Mouse (Mus musculus): ENCODE data around the gene Shc1. TPM values are rescaled to one million over a fixed set of nuclear protein-coding genes. Genes with fewer than 3 reads are reported as not detected.

The Shc1 gene
- total and polyA plus RNA-seq, 3 experiments = 49.2 to 79.8 TPM; not detected in 1

GRCm38 (mm10) chr3:89440691-89441090 is 22.4 kb downstream of the Shc1 start:
- H3K9ac ChIP-seq (ENCODE audit: control insufficient read depth, low read depth, low read length, poor library complexity, severe bottlenecking) = no peak overlapping the region
- no peak for TF ChIP-seq NRF1 (IDR thresholded peaks at IDR 0.05; ENCODE audit: insufficient read depth, low read depth, low read length, poor library complexity, severe bottlenecking)
- TF ChIP-seq E2F4 (IDR thresholded peaks at IDR 0.05; ENCODE audit: borderline replicate concordance, low read depth, low read length) = no peak
- TF ChIP-seq MYB (IDR thresholded peaks at IDR 0.05; ENCODE audit: low read depth, low read length) = no peak
- no peak for TF ChIP-seq TCF12 (IDR thresholded peaks at IDR 0.05; ENCODE audit: low read depth, low read length)
- TF ChIP-seq RAD21 (IDR thresholded peaks at IDR 0.05; ENCODE audit: low read depth, low read length) = no peak
- H3K27me3 ChIP-seq (ENCODE audit: control insufficient read depth in 1 of 2, insufficient read depth in 2 of 2, low read length in 2 of 2) = no peaks in the 10 kb centered on the region
- DNase-seq (ENCODE audit: low read depth, low spot score) = no peak
- no peak overlapping the region for H3K4me3 ChIP-seq (ENCODE audit: control insufficient read depth in 1 of 2, insufficient read depth in 1 of 2, low read depth in 2 of 2, low read length in 2 of 2)
- peaks cover 0 to 8% of the 10 kb centered on the region in 2 experiments; a peak in 2 of 4 replicates for H3K36me3 ChIP-seq (ENCODE audit: control insufficient read depth in 1 of 2, insufficient read depth in 2 of 2, low read length in 2 of 2)
- H3K4me1 ChIP-seq (ENCODE audit: control insufficient read depth in 1 of 2, insufficient read depth in 2 of 2, low read length in 2 of 2) = peaks cover 0 to 9% of the 10 kb centered on the region in 2 experiments; a peak in 2 of 4 replicates
- H3K79me2 ChIP-seq (ENCODE audit: control insufficient read depth, insufficient read depth, low read length, poor library complexity) = no peaks in the 10 kb centered on the region
- H3K27ac ChIP-seq (ENCODE audit: control insufficient read depth, low read depth, low read length) = no peak overlapping the region
- no peaks in the 10 kb centered on the region for H3K9me3 ChIP-seq (replicated peaks; ENCODE audit: insufficient read depth, low read length)

- peaks cover 0 to 3% of the 10 kb centered on the region in 2 experiments; a peak in 2 of 4 replicates for H3K36me3 ChIP-seq (ENCODE audit: control insufficient read depth in 1 of 2, insufficient read depth in 2 of 2, low read length in 2 of 2)
- peak; percentile 98 for DNase-seq (ENCODE audit: low read depth, low spot score)
- peak; percentile 90; the same call in 1 of the 2 replicates for TF ChIP-seq ZKSCAN1 (IDR thresholded peaks at IDR 0.05; ENCODE audit: low read depth, low read length)
- peak; percentile 67 for TF ChIP-seq MYC (IDR thresholded peaks at IDR 0.05; ENCODE audit: low read depth, low read length)
- no peak for TF ChIP-seq TAL1 (IDR thresholded peaks at IDR 0.05; ENCODE audit: low read length)
- TF ChIP-seq HCFC1 (IDR thresholded peaks at IDR 0.05; ENCODE audit: low read depth, low read length) = peak; percentile 83
- no peak for TF ChIP-seq RAD21 (IDR thresholded peaks at IDR 0.05; ENCODE audit: low read depth, low read length)
- TF ChIP-seq MXI1 (IDR thresholded peaks at IDR 0.05; ENCODE audit: low read depth, low read length) = peak; percentile 91
- peak in 1 of 2 experiments; percentile 78; a peak in 3 of 4 replicates for TF ChIP-seq EP300 (IDR thresholded peaks at IDR 0.05; ENCODE audit: low read depth in 1 of 2, low read length in 2 of 2)
- peak; percentile 49; the same call in 1 of the 2 replicates for TF ChIP-seq RCOR1 (IDR thresholded peaks at IDR 0.05; ENCODE audit: low read depth, low read length)
- peak; percentile 84 for TF ChIP-seq TBP (IDR thresholded peaks at IDR 0.05; ENCODE audit: low read depth, low read length)
- TF ChIP-seq MAFK (IDR thresholded peaks at IDR 0.05; ENCODE audit: borderline replicate concordance, low read depth, low read length) = 0 out of 2 replicates have a peak, but pooled peaks have one; percentile 18
- peak; percentile 86 for TF ChIP-seq ETS1 (IDR thresholded peaks at IDR 0.05; ENCODE audit: low read depth, low read length)
- no peak for TF ChIP-seq UBTF (IDR thresholded peaks at IDR 0.05; ENCODE audit: borderline replicate concordance, insufficient read depth, low read depth, low read length)
- peak; percentile 100 for TF ChIP-seq SIN3A (IDR thresholded peaks at IDR 0.05; ENCODE audit: low read length)
- peak in 1 of 2 experiments; percentile 73; a peak in 2 of 4 replicates for TF ChIP-seq POLR2A (IDR thresholded peaks at IDR 0.05; ENCODE audit: control insufficient read depth in 1 of 2, insufficient read depth in 1 of 2, low read depth in 1 of 2, low read length in 2 of 2, poor library complexity in 1 of 2)
- no peak for TF ChIP-seq ELF1 (IDR thresholded peaks at IDR 0.05; ENCODE audit: low read depth, low read length)
- TF ChIP-seq KAT2A (conservative IDR thresholded peaks at IDR 0.05; ENCODE audit: low read depth, low read length) = no peak
- no peak for TF ChIP-seq JUND (IDR thresholded peaks at IDR 0.05; ENCODE audit: low read depth, low read length)
- TF ChIP-seq MAX (IDR thresholded peaks at IDR 0.05; ENCODE audit: low read length) = 0 out of 2 replicates have a peak, but pooled peaks have one; percentile 10
- peak; percentile 65 for TF ChIP-seq GATA1 (IDR thresholded peaks at IDR 0.05; ENCODE audit: low read depth, low read length)
- no peak for TF ChIP-seq SMC3 (IDR thresholded peaks at IDR 0.05; ENCODE audit: low read depth, low read length)
- peak; percentile 100 for TF ChIP-seq ZNF384 (IDR thresholded peaks at IDR 0.05; ENCODE audit: low read depth, low read length)
- no peak; the same call in 1 of the 2 replicates for TF ChIP-seq MEF2A (IDR thresholded peaks at IDR 0.05; ENCODE audit: extremely low read depth, insufficient replicate concordance, low read depth, low read length, poor library complexity, severe bottlenecking)
- no peak for TF ChIP-seq POLR2AphosphoS5 (IDR thresholded peaks at IDR 0.05; ENCODE audit: borderline replicate concordance, low read depth, low read length)
- TF ChIP-seq USF1 (IDR thresholded peaks at IDR 0.05; ENCODE audit: low read depth, low read length) = peak; percentile 27; the same call in 1 of the 2 replicates
- peak; percentile 30; the same call in 1 of the 2 replicates for TF ChIP-seq BHLHE40 (IDR thresholded peaks at IDR 0.05; ENCODE audit: borderline replicate concordance, low read depth, low read length)
Observed at GRCm38 (mm10) chr3:89448720-89449537, 30.7 kb downstream of the Shc1 start.

More at GRCm38 (mm10) chr3:89448720-89449537, 30.7 kb downstream of the Shc1 start:
- Histone ChIP-seq H3K9me3 (replicated peaks; ENCODE audit: insufficient read depth, low read length) (no peaks in the 10 kb centered on the region), H3K4me1 (ENCODE audit: control insufficient read depth in 1 of 2, insufficient read depth in 2 of 2, low read length in 2 of 2) (peaks cover 0 to 8% of the 10 kb centered on the region in 2 experiments; a peak in 2 of 4 replicates), H3K9ac (ENCODE audit: control insufficient read depth, low read depth, low read length, poor library complexity, severe bottlenecking) (peak overlapping the region; percentile 58), H3K4me3 (ENCODE audit: control insufficient read depth in 1 of 2, insufficient read depth in 1 of 2, low read depth in 2 of 2, low read length in 2 of 2) (peak overlapping the region; percentile 33 to 43), H3K27ac (ENCODE audit: control insufficient read depth, low read depth, low read length) (peak overlapping the region; percentile 65), H3K79me2 (ENCODE audit: control insufficient read depth, insufficient read depth, low read length, poor library complexity) (no peaks in the 10 kb centered on the region), H3K27me3 (ENCODE audit: control insufficient read depth in 1 of 2, insufficient read depth in 2 of 2, low read length in 2 of 2) (no peaks in the 10 kb centered on the region)

Measured in MEL (cell line).